Mouse (Mus musculus): Measurements from ENCODE around the gene Nip7.
"Not testable (repeated sequence)": the region's sequence is repeated elsewhere in the genome, so short reads cannot be mapped to it uniquely, and the experiment has no call there.

- TF ChIP-seq HCFC1 (IDR thresholded peaks at IDR 0.05; ENCODE audit: borderline replicate concordance, insufficient read depth, low read length); ZC3H11A (IDR thresholded peaks at IDR 0.05; ENCODE audit: borderline replicate concordance, low read depth, low read length): not testable (repeated sequence)
Measured at GRCm38 (mm10) chr8:107108089-107108488, 51.4 kb downstream of the Nip7 start.
